Mouse (Mus musculus): Measurements from ENCODE around the gene Lias.

Gene Lias

DNA sequence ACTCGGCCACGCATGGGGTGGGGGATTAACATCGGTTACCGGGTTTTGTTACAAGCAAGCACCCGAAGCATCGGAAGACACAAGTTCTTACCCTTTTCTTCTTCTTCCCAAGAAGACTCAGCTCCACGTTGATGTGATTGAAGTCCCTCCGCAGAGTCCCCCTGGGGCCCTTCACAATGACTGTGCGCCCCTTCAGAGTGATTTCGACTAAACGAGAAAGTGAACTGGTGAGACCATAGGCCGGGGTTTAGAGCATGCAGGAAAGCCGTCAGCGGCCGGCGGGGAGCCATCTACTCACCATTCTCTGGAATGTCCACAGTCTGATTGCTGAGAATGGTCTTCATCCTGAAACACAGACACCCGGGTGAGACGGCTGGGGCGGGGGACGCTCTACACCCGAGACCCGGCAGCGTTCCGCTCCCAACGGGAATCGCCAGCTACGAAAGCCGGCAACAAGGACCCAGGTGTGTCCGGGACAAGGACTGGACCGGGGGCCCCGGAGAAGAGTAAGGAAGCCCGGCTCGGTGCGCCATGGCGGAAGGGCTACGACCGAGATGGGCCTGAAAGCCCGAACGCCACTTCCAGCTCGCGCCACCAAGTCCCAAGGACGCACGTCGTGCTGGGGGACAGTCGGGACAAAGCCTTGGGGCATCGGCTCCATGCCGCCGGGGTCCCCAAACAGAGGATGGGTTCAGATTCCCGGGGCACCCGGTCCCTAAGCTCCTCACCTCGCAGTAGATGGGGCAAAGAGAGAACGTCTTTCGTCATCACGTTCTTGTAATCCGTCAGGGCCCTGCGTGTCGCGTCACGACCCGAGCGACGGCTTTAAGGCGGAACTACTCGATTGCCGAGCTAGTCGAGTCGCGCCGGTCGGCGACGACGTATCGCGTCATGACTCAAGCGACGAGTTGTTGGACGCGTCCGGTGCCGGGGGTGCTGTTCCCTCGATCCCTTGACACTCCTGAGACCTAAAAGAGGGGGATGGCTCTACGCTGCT, at the start of gene Lias, which contains the start of gene Rpl9:
Lias (plus strand) TSS at position 850 of the 997 bp plus-strand sequence.
Rpl9 (minus strand) TSS at position 797 of the 997 bp plus-strand sequence.
- DNase-seq = peak; percentile 99

- no peak for DNase-seq
These were observed 43.1 kb upstream of the Lias start, which contains the start of gene Klb for GRCm38 (mm10) chr5:65348168-65348567. TSS of gene Klb (plus strand) at chr5:65348314.

DNA sequence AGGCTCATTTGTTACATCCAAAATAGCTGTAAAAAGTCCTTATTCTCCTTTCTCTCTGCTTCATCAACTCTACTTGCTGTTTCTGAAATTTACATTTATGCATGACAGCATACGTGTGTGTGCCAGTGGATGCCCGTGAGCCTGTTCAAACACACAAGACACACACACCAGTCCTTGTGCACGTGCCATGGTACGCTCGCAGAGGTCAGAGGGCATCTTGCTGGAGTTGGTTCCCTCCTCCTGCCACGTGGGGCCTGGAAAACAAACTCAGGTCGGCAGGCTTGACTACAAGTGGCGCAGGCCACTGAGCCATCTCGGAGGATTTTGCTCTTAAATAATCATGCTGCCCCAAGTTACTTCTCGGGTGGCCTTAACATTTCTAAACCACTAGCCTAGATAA, 40.8 kb upstream of the Lias start:
- no peak for DNase-seq

DNA sequence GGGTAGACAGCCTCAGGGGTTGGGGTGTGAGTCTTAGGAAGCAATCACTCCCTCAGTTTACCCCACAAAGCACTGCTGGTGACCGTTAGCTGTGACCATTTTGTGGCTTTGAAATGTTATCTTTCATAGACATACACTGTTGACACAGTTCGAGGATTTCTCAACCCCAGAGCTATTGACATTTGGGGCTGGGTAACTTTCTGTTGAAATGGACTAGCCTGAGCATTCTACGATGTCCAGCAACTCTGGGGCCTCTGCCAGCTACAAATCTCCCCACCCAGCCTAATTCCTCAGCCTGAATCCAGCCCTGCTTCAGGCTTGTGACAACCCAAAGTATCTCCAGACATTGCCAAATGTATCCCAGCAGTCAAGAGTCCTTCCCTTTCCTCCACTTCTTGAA, 37.2 kb upstream of the Lias start:
- DNase-seq = no peak

DNA sequence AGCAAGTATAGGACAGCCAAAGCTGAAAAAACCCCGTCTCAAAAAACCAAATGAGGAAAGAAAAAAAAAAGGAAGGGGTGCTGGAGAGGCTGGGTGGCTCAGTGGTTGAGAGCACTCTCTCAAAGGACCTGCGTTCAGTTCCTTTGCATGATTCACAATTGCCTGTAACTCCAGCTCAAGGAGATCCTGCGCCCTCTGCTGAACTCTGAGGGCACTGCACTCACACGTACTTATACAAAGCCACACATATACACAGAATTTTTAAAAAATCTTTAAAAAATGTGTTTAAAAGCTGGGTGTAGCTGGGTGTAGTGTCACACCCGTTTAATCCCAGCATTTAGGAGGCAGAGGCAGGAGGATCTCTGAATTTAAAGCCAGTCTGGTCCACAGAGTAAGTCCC, 36.3 kb upstream of the Lias start:
- no peak for DNase-seq

DNA sequence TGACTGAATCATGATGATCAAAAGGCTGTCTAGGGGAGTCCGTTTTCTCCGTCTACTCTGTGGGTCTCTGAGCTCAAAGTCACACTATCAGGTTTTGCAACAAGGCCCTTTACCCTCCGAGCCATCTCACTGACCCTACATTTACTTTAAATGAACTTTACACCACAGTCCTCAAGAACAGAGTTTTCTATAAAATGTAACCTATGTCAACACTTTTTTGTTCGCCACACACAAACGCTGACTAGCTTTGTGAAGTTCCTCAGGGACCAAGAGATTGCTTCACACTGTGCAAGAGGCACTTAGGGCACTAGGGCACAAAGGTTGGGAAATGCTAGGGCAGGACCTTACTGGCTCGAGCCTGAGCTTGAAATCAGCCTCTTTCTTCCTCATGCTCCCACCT, 34.4 kb upstream of the Lias start:
- no peak for DNase-seq

GRCm38 (mm10) chr5:65357771-65358170, 33.5 kb upstream of the Lias start:
- DNase-seq = no peak

- DNase-seq = no peak
These were observed 23.5 kb upstream of the Lias start for GRCm38 (mm10) chr5:65367837-65368236.

DNA sequence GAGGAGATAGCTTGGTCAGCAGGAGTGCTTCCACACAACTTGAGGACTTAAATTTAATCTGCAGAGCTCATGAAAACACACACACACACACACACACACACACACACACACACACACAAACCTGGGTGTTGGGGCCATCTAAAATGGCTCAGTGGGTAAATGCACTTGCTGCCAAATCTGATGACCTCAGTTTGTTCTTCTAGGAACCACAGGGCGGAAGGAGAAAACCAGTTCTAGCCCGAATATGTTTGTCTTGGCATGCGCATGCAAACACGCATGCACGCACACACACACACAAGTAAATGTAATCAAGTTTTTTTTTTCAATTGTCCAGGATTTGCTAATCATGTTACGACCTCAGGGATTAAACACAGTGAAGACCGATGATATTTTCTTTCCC, 19.7 kb upstream of the Lias start:
- DNase-seq = no peak

DNA sequence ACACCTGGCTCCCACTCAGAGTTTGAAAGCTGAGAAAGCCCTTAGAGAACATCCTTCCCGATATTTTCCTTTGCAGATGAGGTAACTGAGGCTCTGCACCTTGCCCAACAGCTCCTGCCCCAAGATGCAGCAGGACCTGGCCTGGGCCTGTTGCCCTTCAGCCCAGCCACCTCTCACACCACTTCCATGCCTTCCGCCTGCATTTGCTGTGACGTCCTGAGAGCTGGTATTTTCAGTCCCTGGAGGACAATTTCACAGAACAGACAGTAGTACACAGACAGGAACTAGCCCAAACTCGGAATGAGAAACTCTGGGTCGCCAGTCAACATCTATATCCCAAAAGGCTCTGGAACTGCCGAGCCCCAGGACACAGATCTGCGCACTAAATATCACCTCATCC, 16.6 kb upstream of the Lias start:
- DNase-seq = no peak

GRCm38 (mm10) chr5:65385704-65386103, 5.6 kb upstream of the Lias start:
- no peak for DNase-seq

DNA sequence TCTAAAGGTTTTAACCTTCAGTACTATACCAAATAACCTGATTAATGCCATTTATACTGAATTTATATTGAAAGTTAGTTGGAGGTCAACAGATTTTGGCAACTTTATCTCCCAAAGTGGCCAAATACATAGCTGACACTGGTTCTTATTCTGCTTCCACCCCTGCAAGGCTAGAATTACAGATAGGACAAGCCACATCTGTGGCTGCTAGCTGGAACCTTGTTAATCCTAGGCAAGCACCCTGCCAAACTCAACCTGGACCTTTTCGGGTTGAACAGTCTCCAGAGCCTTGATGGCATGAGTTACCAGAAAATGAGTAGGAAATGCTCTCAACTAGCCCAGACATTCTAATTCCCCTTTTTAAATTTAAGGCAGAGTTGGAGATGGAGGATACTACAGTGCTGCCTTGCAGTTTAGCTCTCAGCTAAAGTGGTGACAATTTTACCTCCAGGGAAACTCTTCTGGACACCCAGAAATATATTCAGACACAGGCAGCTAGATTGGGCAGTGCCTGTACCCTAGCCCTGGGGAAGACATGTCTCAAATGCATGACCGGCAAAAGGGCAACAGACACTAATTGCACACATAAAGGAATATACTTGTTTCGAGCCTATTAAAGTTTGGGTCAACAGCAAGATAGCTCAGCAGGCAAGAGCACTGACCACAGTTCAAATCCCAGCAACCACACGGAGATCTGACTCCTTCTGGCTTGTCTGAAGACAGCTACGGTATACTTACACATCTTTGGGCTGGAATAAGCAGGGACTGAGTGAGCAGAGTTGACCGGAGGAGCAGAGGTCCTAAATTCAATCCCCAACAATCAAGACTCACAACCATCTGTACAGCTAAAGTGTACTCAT, 4.1 kb upstream of the Lias start:
- DNase-seq = no peak

DNA sequence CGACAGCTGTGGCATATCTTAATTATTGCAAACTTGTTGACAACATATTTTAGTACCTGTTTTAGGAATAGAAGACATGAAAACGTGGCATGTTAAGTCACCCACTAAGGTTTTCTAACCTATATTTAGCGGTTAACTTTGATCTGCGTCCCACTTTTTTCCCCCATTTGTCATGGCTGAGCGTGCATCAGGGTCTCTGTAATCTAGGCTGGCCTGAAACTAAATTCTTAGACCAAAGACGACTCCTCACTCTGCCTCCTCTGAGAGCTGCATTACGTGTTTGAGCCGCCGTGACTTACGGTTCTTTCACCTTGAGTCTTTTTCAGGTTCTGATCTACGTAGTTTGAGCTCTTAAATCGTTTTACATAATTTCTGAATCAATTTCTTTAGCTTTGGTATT, 456 bp downstream of the Lias start:
- DNase-seq = peak in 1 of 2 experiments; percentile 16

- no peak for DNase-seq
These were observed 3.1 kb downstream of the Lias start for GRCm38 (mm10) chr5:65394425-65394824.

GRCm38 (mm10) chr5:65401251-65401994, 10.1 kb downstream of the Lias start:
- DNase-seq = peak; percentile 87 to 89

DNA sequence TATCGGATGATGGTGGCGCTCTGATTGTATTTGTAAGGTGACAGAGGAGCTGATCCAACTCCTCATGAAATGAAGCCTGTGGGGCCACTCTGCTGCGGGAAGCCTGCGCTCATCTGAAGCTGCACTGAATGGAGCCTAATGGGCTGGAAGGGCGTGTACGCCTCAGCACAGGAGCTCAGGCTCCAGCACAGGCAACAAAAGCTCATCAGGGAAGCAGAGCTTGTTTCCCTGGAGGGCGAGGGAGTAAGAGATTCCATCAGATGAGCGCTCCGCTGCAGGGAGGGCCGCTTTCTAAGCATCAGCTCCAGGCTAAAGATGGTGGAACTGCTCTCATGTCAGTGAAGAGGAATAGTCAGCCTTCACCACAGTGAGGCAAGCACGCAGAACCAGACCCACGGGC, 16.7 kb downstream of the Lias start:
- no peak for DNase-seq

- DNase-seq = peak; percentile 23 to 33
These were observed 24.6 kb downstream of the Lias start for GRCm38 (mm10) chr5:65415653-65416458.

DNA sequence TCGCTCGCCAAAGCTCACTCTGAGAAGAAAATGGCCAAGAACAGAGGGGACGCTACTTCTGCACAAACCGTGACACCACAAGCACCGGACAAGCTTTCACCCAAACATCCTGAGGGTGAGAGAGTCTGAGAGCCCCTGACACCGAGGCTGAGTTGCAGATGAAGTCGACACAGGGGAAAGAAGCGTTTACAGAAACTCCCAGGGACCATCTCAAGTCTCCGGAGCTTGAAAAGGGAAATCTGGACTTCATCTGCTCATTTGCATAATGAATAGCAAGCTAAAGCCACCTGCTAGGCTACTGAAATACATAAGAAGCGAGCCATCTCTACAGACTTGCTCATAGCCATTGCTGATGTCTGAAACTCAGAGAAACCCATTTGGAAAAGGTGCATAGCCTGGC, 27.8 kb downstream of the Lias start:
- no peak for DNase-seq

GRCm38 (mm10) chr5:65420822-65421221, 29.5 kb downstream of the Lias start:
- DNase-seq = no peak

- DNase-seq = no peak
These were observed 31.5 kb downstream of the Lias start for GRCm38 (mm10) chr5:65422803-65423202.

DNA sequence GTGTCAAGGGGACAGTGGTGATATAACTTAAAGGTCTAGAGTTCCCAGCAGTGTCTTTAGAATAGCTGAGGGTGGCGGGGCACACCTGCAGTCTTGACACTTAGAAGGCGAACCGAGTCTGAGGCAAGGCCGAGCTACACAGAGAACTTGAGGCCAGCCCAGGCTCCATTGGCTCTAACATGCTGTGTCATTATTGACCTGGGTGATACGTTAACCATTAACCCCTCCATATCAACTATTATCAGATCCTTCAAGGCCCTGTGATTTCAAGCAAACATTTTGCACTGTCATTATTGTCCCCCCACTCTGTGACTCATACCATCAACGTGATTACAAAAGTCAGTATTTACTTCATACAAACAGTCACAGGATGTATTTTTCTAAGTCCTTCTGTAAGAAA, 32.9 kb downstream of the Lias start:
- no peak for DNase-seq

DNA sequence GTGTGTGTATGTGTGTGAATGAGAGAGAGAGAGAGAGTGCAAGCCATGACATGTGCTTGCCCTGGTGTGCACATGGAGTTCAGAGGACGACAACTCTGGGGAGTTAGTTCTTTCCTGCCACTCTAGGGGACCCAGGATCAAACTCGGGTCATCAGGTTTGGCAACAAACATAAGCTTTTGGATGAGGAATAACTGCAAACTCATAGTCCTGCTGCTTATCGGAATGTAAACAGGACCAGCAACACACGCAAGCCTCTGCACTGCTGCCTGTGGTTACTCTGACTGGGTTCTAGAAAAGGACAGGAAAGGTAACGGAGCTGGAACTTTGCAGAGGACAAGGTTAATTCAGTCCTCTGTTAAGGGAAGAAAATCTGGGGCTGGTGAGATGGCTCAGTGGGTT, 34.0 kb downstream of the Lias start:
- no peak for DNase-seq

Measured in cerebellum, postnatal 10 days (tissue).